Mouse (Mus musculus): ENCODE measurements around the gene Asf1a. TPM values are rescaled to one million over a fixed set of nuclear protein-coding genes. Genes with fewer than 3 reads are reported as not detected.
"Not testable (repeated sequence)": the region's sequence is repeated elsewhere in the genome, so short reads cannot be mapped to it uniquely, and the experiment has no call there.

Gene Asf1a
- polyA plus RNA-seq, 1 experiment from 2014 or later: 77.3 TPM

GRCm38 (mm10) chr10:53629918-53630250 is 33.3 kb downstream of the Asf1a start:
- Histone ChIP-seq H3K4me1 (ENCODE audit: control insufficient read depth, insufficient read depth, low read length) (peaks cover 7% of the 10 kb centered on the region; the same call in 1 of the 2 replicates), H3K4me3 (replicated peaks; ENCODE audit: low read length) (peak overlapping the region; percentile 82), H3K27me3 (ENCODE audit: control insufficient read depth, insufficient read depth, low read length) (no peaks in the 10 kb centered on the region), H3K9me3 (replicated peaks; ENCODE audit: control insufficient read depth, low read length) (no peaks in the 10 kb centered on the region), H3K4me2 (ENCODE audit: low read depth, low read length) (peak overlapping the region; percentile 57), H3K27ac (ENCODE audit: low read length) (peak overlapping the region; percentile 95), H3K36me3 (ENCODE audit: control insufficient read depth, insufficient read depth, low read length) (no peaks in the 10 kb centered on the region), H3K9ac (ENCODE audit: low read length) (peak overlapping the region; percentile 88)
- WGBS: under 1% methylated on average over 35 of the region's 35 CpGs
- ATAC-seq (ENCODE audit: insufficient read depth, low FRiP score): peak; percentile 98

GRCm38 (mm10) chr10:53630339-53630738 is 33.8 kb downstream of the Asf1a start, which contains the start of gene Mcm9:
Gene Mcm9 (minus strand): TSS chr10:53630439.
- H3K27me3 ChIP-seq (ENCODE audit: control insufficient read depth, insufficient read depth, low read length): not testable (repeated sequence)
- H3K4me2 ChIP-seq (ENCODE audit: low read depth, low read length): peak within 1 kb of the TSS; percentile 57
- WGBS: 56% methylated on average over 10 of the region's 10 CpGs

GRCm38 (mm10) chr10:53634160-53634559 is 37.6 kb downstream of the Asf1a start:
- no peaks in the 10 kb centered on the region for H3K36me3 ChIP-seq (ENCODE audit: control insufficient read depth, insufficient read depth, low read length)
- no peak overlapping the region for H3K4me3 ChIP-seq (replicated peaks; ENCODE audit: low read length)
- H3K9ac ChIP-seq (ENCODE audit: low read length): no peak overlapping the region
- H3K4me1 ChIP-seq (ENCODE audit: control insufficient read depth, insufficient read depth, low read length): no peaks in the 10 kb centered on the region
- H3K4me2 ChIP-seq (ENCODE audit: low read depth, low read length): no peak overlapping the region
- WGBS: 81% methylated on average over 10 of the region's 10 CpGs
- no peaks in the 10 kb centered on the region for H3K9me3 ChIP-seq (replicated peaks; ENCODE audit: control insufficient read depth, low read length)
- H3K27me3 ChIP-seq (ENCODE audit: control insufficient read depth, insufficient read depth, low read length): no peaks in the 10 kb centered on the region
- no peak for ATAC-seq (ENCODE audit: insufficient read depth, low FRiP score)
- no peak overlapping the region for H3K27ac ChIP-seq (ENCODE audit: low read length)

More at GRCm38 (mm10) chr10:53630339-53630738, 33.8 kb downstream of the Asf1a start, which contains the start of gene Mcm9:
- not testable (repeated sequence) for H3K4me1 ChIP-seq (ENCODE audit: control insufficient read depth, insufficient read depth, low read length); H3K9me3 ChIP-seq (replicated peaks; ENCODE audit: control insufficient read depth, low read length); H3K36me3 ChIP-seq (ENCODE audit: control insufficient read depth, insufficient read depth, low read length); ATAC-seq (ENCODE audit: insufficient read depth, low FRiP score)
- Histone ChIP-seq H3K4me3 (replicated peaks; ENCODE audit: low read length) (peak within 1 kb of the TSS; percentile 82), H3K27ac (ENCODE audit: low read length) (peak within 1 kb of the TSS; percentile 95), H3K9ac (ENCODE audit: low read length) (peak within 1 kb of the TSS; percentile 88)

GRCm38 (mm10) chr10:53635246-53635971 is 38.9 kb downstream of the Asf1a start:
- H3K4me2 ChIP-seq (ENCODE audit: low read depth, low read length): no peak overlapping the region
- H3K4me3 ChIP-seq (replicated peaks; ENCODE audit: low read length): no peak overlapping the region
- H3K36me3 ChIP-seq (ENCODE audit: control insufficient read depth, insufficient read depth, low read length): no peaks in the 10 kb centered on the region
- no peak overlapping the region for H3K27ac ChIP-seq (ENCODE audit: low read length)
- H3K9ac ChIP-seq (ENCODE audit: low read length): no peak overlapping the region
- H3K27me3 ChIP-seq (ENCODE audit: control insufficient read depth, insufficient read depth, low read length): no peaks in the 10 kb centered on the region
- no peaks in the 10 kb centered on the region for H3K9me3 ChIP-seq (replicated peaks; ENCODE audit: control insufficient read depth, low read length)
- no peaks in the 10 kb centered on the region for H3K4me1 ChIP-seq (ENCODE audit: control insufficient read depth, insufficient read depth, low read length)
- WGBS: 62% methylated on average over 13 of the region's 13 CpGs
- ATAC-seq (ENCODE audit: insufficient read depth, low FRiP score): no peak

DNA sequence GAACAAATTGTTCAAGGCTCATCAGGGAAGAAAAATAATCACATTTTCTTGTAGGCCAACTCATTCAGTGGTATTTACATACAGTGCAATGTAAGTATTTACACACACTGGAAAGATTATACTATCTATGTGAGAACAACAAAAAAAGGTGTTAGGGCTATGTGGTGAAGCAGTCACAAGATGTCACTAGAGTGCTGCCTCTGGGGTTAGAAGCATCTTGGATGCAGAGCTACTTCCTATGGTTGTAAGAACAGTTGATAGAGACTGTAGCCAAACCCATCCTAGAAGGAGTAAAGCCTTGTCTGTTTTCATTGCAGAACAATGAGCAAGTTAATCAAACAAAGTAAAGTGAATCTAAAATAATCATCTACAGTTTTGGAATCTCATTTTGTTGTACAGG is 45.0 kb downstream of the Asf1a start:
- no peak for ATAC-seq (ENCODE audit: insufficient read depth, low FRiP score)
- no peaks in the 10 kb centered on the region for H3K36me3 ChIP-seq (ENCODE audit: control insufficient read depth, insufficient read depth, low read length)

GRCm38 (mm10) chr10:53650683-53651082 is 54.1 kb downstream of the Asf1a start:
- Histone ChIP-seq H3K9me3 (replicated peaks; ENCODE audit: control insufficient read depth, low read length) (no peaks in the 10 kb centered on the region), H3K4me3 (replicated peaks; ENCODE audit: low read length) (no peak overlapping the region), H3K9ac (ENCODE audit: low read length) (no peak overlapping the region), H3K27me3 (ENCODE audit: control insufficient read depth, insufficient read depth, low read length) (no peaks in the 10 kb centered on the region), H3K36me3 (ENCODE audit: control insufficient read depth, insufficient read depth, low read length) (no peaks in the 10 kb centered on the region), H3K27ac (ENCODE audit: low read length) (no peak overlapping the region), H3K4me2 (ENCODE audit: low read depth, low read length) (no peak overlapping the region), H3K4me1 (ENCODE audit: control insufficient read depth, insufficient read depth, low read length) (no peaks in the 10 kb centered on the region)
- ATAC-seq (ENCODE audit: insufficient read depth, low FRiP score): no peak
- 70% methylated on average over 2 of the region's 2 CpGs for WGBS

More for the DNA sequence above, 45.0 kb downstream of the Asf1a start:
- no peaks in the 10 kb centered on the region for H3K4me1 ChIP-seq (ENCODE audit: control insufficient read depth, insufficient read depth, low read length)
- H3K4me3 ChIP-seq (replicated peaks; ENCODE audit: low read length): no peak overlapping the region
- no peaks in the 10 kb centered on the region for H3K9me3 ChIP-seq (replicated peaks; ENCODE audit: control insufficient read depth, low read length)
- H3K27me3 ChIP-seq (ENCODE audit: control insufficient read depth, insufficient read depth, low read length): no peaks in the 10 kb centered on the region
- H3K4me2 ChIP-seq (ENCODE audit: low read depth, low read length): no peak overlapping the region
- no peak overlapping the region for H3K27ac ChIP-seq (ENCODE audit: low read length)
- H3K9ac ChIP-seq (ENCODE audit: low read length): no peak overlapping the region

- H3K4me1 ChIP-seq (ENCODE audit: control insufficient read depth, insufficient read depth, low read length); H3K9ac ChIP-seq (ENCODE audit: low read length); H3K4me2 ChIP-seq (ENCODE audit: low read depth, low read length); H3K27me3 ChIP-seq (ENCODE audit: control insufficient read depth, insufficient read depth, low read length); H3K9me3 ChIP-seq (replicated peaks; ENCODE audit: control insufficient read depth, low read length); H3K4me3 ChIP-seq (replicated peaks; ENCODE audit: low read length); H3K36me3 ChIP-seq (ENCODE audit: control insufficient read depth, insufficient read depth, low read length); H3K27ac ChIP-seq (ENCODE audit: low read length); ATAC-seq (ENCODE audit: insufficient read depth, low FRiP score): not testable (repeated sequence)
- WGBS: 75% methylated on average over 5 of the region's 5 CpGs
These were observed 57.7 kb downstream of the Asf1a start for GRCm38 (mm10) chr10:53654239-53654638.

Other genes starting within 250 kb of the Asf1a start
- gene Cep85l, start 216.8 kb upstream of the Asf1a start, polyA plus RNA-seq (2015; fragmentation: Nextera tagmentation; extraction: Ambion mirVana): 2.7 and 3.1 TPM in 2 replicates
- 6.1 and 8.7 TPM in 2 replicates for gene Mcm9, start 33.7 kb downstream of the Asf1a start, polyA plus RNA-seq (2015; fragmentation: Nextera tagmentation; extraction: Ambion mirVana)
- gene Fam184a, start 154.4 kb downstream of the Asf1a start, polyA plus RNA-seq (2015; fragmentation: Nextera tagmentation; extraction: Ambion mirVana): 1.9 and 2.3 TPM in 2 replicates